Mouse (Mus musculus): ENCODE measurements around the gene Coasy.

DNA sequence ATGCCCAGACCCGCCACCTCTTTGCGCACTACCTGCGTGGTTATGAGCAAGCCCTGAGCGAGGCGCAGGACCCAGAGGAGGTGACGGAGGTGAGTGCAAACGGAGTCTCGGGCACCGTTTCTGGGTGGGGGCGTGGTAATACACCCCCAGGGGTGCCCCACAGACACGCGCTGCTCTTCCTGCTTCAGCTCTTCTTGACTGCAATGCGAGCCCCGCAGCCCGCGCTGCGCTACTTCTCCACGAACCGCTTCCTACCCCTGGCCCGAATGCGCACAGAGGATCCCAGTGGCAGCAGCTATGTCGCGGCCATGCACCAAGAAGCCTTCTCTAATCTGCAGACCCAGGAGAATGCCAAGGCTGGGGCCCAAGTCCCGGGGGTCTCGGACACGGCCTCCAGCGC is 2.6 kb upstream of the Coasy start:
- TF ChIP-seq CTCF (IDR thresholded peaks at IDR 0.05; ENCODE audit: extremely low read depth, insufficient read depth, low read length) (no peak), POLR2A (IDR thresholded peaks at IDR 0.05; ENCODE audit: extremely low read depth, insufficient read depth, low read length) (no peak)
